Comparison of ENCODE assay signal across 16 mouse cellular contexts in the genomic region with DNA sequence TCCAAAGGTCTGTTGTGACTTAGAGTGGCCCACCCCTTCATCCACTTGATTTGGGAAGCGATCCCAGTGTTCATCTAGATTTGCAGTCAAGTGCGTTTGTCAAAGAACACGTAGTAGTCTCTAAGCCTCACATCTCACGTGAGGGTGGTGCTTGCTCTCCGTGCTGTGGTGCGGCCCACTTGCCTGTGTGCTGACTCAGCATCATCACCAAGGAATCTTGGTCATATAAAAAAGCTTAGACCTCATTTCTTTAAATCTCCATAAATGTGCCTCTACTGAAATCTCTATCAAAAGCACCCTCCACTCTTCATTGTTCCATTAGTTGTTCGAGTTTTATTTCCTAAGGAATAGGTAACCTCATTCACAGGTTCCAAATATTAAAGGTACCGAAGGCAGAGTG.
"Had no signal": no experiment of that assay in that cellular context is flagged by ENCODE, and none has a peak within 500 bp of the region (broad histone marks: within the 10 kb centered on the region; RNA-seq: fewer than 3 reads in every experiment).

No protein-coding gene starts in this region.

- H3K36me3 ChIP-seq: midbrain, embryonic 13.5 days; midbrain, embryonic 15.5 days; neural tube, embryonic 12.5 days; stomach, embryonic 15.5 days had no signal

- H3K9me3 ChIP-seq: midbrain, embryonic 13.5 days; midbrain, embryonic 15.5 days; neural tube, embryonic 12.5 days; stomach, embryonic 15.5 days had no signal

- H3K4me2 ChIP-seq: lung, embryonic 14.5 days; midbrain, embryonic 11.5 days; midbrain, embryonic 13.5 days; midbrain, embryonic 15.5 days; neural tube, embryonic 12.5 days; stomach, embryonic 15.5 days had no signal

- H3K9ac ChIP-seq: liver, postnatal 0 days; lung, embryonic 14.5 days; midbrain, embryonic 13.5 days; midbrain, embryonic 15.5 days; neural tube, embryonic 12.5 days; stomach, embryonic 15.5 days had no signal

- H3K4me1 ChIP-seq: midbrain, embryonic 13.5 days; midbrain, embryonic 15.5 days; neural tube, embryonic 12.5 days; stomach, embryonic 15.5 days had no signal

- H3K27ac ChIP-seq: macrophage; midbrain, embryonic 13.5 days; midbrain, embryonic 15.5 days; neural tube, embryonic 12.5 days; stomach, embryonic 15.5 days; stomach, postnatal 0 days had no signal

- DNase-seq: liver, postnatal 0 days; lung, embryonic 14.5 days; lung, postnatal 14 days; lung, postnatal 36 days; right cerebral cortex, postnatal 14 days; thymus, adult 2 months; thymus, postnatal 25 days; thymus, postnatal 4 days had no signal

- ATAC-seq: liver, postnatal 0 days; midbrain, embryonic 13.5 days; midbrain, embryonic 15.5 days had no signal

- H3K4me3 ChIP-seq: megakaryocyte, embryonic 14.5 days; midbrain, embryonic 13.5 days; midbrain, embryonic 15.5 days; neural tube, embryonic 12.5 days; stomach, embryonic 15.5 days had no signal

- H3K27me3 ChIP-seq: megakaryocyte, embryonic 14.5 days; midbrain, embryonic 15.5 days; neural tube, embryonic 12.5 days; stomach, embryonic 15.5 days had no signal
